Mouse (Mus musculus) brain, adult 10 weeks (tissue): Measurements from ENCODE around the gene Slc5a12. TPM values are rescaled to one million over a fixed set of nuclear protein-coding genes. Genes with fewer than 3 reads are reported as not detected.

ENCODE experiments used
- polyA plus RNA-seq: library from polyadenylated mRNA; stranded (reverse); fragments of 350-450 nt; fragmentation: Illumina TruSeq; extraction: RNeasy Lipid Tissue Mini Kit (QIAGEN cat#74804); gene quantifications from one replicate; pipeline ENCODE4 v1.2.3, GENCODE M21; 2015; ENCODE audit warnings: low read depth, low replicate concordance

The Slc5a12 gene
- polyA plus RNA-seq: not detected

GRCm38 (mm10) chr2:110596932-110597331, at the start of gene Slc5a12:
Gene Slc5a12 (plus strand): TSS chr2:110597298.

Other genes with a start within 250 kb of the Slc5a12 start
- 3.2 TPM for gene Fibin, start 234.1 kb upstream of the Slc5a12 start, polyA plus RNA-seq
- 0.37 TPM for gene Muc15, start 124.0 kb downstream of the Slc5a12 start, polyA plus RNA-seq